Mouse (Mus musculus) kidney, postnatal 14 days (tissue): ENCODE measurements around the gene Sart3.

Experiments
- DNase-seq: peaks from one replicate; pipeline ENCODE4 v3.0.0; 2022; ENCODE audit warnings: mixed read lengths

The Sart3 gene

DNA sequence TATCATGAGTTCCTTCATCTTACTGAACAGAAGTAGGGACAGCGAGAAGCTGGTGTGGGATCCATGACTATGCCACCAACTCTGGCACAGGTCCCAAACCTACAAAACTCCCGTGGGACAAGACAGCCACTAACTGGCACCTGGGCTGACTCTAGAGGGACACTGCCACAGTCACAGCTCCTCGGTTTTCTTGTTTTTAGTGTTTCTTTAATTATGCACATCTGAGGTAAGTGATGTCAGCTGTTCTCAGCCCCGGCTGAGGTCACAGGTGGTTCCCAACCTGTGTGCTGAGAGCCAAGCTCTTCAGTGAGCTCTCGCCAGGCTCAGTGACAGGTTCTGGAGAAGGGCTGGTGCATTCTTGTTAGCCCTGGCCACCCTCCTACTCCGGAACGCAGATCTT lies 7.9 kb downstream of the Sart3 start:
- DNase-seq: no peak

GRCm38 (mm10) chr5:113761585-113761984 lies 10.7 kb downstream of the Sart3 start:
- no peak for DNase-seq

- DNase-seq: no peak
Measured at GRCm38 (mm10) chr5:113755347-113756030, 16.8 kb downstream of the Sart3 start.

DNA sequence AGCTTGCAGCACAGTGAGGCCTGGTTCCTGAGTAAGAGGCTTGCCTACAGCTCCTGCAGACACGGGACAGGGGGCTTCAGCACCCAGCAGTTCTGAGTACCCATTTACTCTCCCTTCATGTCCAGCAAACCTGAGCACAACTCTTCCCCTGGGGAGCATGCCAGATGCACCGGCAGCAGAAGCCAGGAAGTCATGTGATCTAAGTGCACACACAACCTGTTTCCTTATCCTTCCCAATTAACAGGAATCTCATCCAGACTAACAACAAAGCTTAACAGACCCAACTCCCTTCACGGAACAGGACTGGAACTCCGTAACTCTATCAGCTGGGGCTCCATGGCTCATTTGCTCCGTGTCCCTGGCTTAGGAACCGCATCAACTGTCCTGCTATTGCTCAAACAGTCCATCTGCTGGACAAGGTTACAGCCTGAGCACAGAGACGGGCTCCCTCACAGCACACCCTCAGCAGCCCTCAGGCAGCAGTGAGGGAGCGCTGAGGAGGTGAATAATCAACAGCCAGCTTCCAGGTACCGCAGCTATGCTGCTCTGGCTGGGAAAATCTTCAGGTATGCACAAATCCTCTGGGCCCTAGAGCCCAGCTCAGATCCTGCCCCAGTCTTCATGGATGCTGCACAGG lies 20.7 kb downstream of the Sart3 start:
- no peak for DNase-seq

GRCm38 (mm10) chr5:113748556-113749331 lies 23.6 kb downstream of the Sart3 start:
- no peak for DNase-seq

- no peak for DNase-seq
Measured at GRCm38 (mm10) chr5:113747629-113748028, 24.7 kb downstream of the Sart3 start.

GRCm38 (mm10) chr5:113737607-113738237 lies 34.6 kb downstream of the Sart3 start:
- no peak for DNase-seq

GRCm38 (mm10) chr5:113736522-113737164 lies 35.7 kb downstream of the Sart3 start:
- no peak for DNase-seq

DNA sequence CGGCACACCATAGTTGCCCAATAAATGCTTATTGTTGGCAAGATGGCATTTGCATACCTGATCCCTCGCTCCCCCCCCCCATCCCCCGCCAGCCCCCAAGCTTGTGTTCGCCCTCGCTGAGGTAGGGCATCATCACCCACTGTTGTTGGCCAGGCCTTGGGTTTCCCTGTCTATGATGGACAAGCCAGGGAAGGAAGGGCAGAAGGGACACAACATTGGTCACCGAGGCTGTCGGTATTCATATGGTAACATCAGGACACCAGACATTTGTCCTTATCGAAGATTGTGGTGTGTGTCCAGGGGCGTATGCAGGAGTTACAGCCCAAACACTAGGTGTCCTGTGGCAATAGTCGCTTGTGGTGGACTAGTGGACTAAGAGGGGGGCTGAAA lies 36.2 kb downstream of the Sart3 start:
- no peak for DNase-seq

GRCm38 (mm10) chr5:113735345-113736112 lies 36.8 kb downstream of the Sart3 start, which contains the start of gene Ficd:
Gene Ficd (plus strand): TSS chr5:113735803.
- peak; percentile 96 for DNase-seq

GRCm38 (mm10) chr5:113735023-113735344 lies 37.3 kb downstream of the Sart3 start:
- no peak for DNase-seq

- no peak for DNase-seq
Measured at GRCm38 (mm10) chr5:113734376-113734775, 37.9 kb downstream of the Sart3 start.

DNA sequence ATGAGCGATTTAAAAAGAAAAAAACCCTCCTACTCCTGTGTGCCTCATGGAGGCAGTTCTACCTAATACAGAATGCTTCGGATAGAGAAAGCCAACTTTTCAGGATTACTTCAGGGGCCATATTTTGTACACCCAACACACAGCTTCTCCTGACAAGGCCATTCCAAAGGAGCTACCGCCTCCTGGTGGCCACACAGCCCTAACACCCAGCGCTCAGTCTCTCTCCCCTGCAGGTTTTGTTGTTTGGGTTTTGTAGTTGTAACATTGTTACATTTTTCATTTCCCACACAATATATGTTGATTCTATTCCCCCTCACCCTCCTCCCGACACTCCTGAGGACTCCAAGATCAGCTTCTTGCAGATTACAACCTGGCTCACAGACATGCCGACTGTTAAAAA lies 40.1 kb downstream of the Sart3 start:
- peak; percentile 46 for DNase-seq

DNA sequence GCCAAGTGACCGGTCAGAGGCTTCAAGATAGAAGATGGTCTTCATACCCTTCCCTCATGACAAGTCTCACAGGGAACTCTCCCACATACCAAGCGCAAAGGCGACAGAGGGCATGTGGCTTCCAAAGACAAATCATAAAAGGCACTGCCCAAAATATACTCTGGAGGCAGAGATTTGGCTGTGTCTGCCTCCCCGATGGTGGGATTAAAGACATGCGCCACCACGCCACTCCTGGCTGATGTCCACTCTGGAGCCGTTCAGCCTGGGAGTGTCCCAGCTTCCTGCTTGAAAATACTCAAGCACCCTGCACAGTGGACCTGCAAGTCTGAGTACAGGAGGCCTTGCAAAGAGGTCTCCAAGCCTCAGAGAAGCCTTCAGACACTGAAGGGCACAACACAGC lies 41.1 kb downstream of the Sart3 start:
- no peak for DNase-seq

GRCm38 (mm10) chr5:113730641-113731121 lies 41.6 kb downstream of the Sart3 start:
- no peak for DNase-seq

DNA sequence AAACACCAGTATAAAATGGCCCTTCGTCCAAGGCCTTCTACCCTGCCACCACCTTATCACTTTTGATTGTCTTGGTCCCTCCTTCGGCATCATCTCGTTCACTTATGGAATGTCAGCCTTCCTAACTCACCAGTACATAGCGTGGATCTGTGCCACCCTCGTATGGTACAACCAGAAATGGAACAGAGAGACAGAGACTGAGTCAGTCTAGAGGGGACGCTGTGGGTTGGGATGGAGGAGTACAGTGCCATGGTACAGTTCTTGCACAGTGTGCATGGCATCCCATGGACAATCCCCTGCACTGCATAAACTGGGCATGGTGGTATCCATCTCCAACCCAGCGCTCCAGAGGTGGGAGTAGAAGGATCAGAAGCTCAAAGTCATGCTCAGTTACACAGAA lies 43.6 kb downstream of the Sart3 start:
- no peak for DNase-seq

GRCm38 (mm10) chr5:113728011-113728410 lies 44.3 kb downstream of the Sart3 start:
- DNase-seq: no peak

GRCm38 (mm10) chr5:113727238-113727637 lies 45.1 kb downstream of the Sart3 start:
- no peak for DNase-seq

GRCm38 (mm10) chr5:113726618-113727017 lies 45.7 kb downstream of the Sart3 start:
- DNase-seq: no peak

GRCm38 (mm10) chr5:113725417-113725816 lies 46.9 kb downstream of the Sart3 start:
- no peak for DNase-seq

- DNase-seq: peak; percentile 87
Measured at GRCm38 (mm10) chr5:113724446-113724845, 47.9 kb downstream of the Sart3 start, which contains the start of gene 1700069L16Rik. Gene 1700069L16Rik (minus strand): TSS chr5:113724772.
